Mouse (Mus musculus): ENCODE measurements around the gene Csk.

DNA sequence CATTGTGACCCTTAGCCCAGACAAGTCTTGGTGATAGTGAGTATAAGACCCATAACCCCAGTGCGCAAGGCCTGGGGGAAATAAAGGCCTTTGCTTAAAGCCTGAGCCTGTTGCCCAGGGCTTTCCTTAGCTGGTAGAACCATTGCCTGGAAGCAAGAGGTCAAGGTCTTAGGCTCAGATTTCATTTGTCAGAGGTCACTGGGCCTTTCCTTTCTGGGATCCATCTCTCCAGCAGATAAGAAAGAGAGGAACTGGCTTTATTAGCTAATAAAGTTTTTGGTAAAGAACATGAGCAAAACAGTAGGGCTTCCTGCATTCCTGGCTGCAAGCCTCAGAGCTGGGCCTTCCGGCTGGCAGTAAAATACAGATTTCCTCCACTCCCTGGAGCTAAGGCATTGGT is 40.7 kb upstream of the Csk start:
- TF ChIP-seq CTCF (IDR thresholded peaks at IDR 0.05 in 2 of 3, conservative IDR thresholded peaks at IDR 0.05 in 1 of 3; ENCODE audit: control insufficient read depth in 1 of 3, insufficient read depth in 1 of 3, low read depth in 2 of 3, low read length in 3 of 3, poor library complexity in 1 of 3, severe bottlenecking in 1 of 3) (no peak), MYC (IDR thresholded peaks at IDR 0.05; ENCODE audit: low read depth, low read length) (no peak), EP300 (IDR thresholded peaks at IDR 0.05; ENCODE audit: low read depth in 1 of 2, low read length in 2 of 2) (no peak), POLR2AphosphoS2 (IDR thresholded peaks at IDR 0.05; ENCODE audit: low read length) (no peak), GATA1 (IDR thresholded peaks at IDR 0.05; ENCODE audit: low read depth, low read length) (no peak), POLR2A (IDR thresholded peaks at IDR 0.05; ENCODE audit: control insufficient read depth in 1 of 2, insufficient read depth in 1 of 2, low read depth in 1 of 2, low read length in 2 of 2, poor library complexity in 1 of 2) (no peak), USF2 (IDR thresholded peaks at IDR 0.05; ENCODE audit: borderline replicate concordance in 1 of 2, insufficient read depth in 1 of 2, low read depth in 1 of 2, low read length in 2 of 2) (no peak), E2F4 (IDR thresholded peaks at IDR 0.05; ENCODE audit: borderline replicate concordance, low read depth, low read length) (no peak), ETS1 (IDR thresholded peaks at IDR 0.05; ENCODE audit: low read depth, low read length) (no peak), CHD2 (IDR thresholded peaks at IDR 0.05; ENCODE audit: low read length) (no peak), RAD21 (IDR thresholded peaks at IDR 0.05; ENCODE audit: low read depth, low read length) (no peak), BHLHE40 (IDR thresholded peaks at IDR 0.05; ENCODE audit: borderline replicate concordance, low read depth, low read length) (no peak)

Measured in MEL (cell line).